Mouse (Mus musculus) small intestine, adult 10 weeks (tissue): ENCODE results near the gene Cep41. TPM values are rescaled to one million over a fixed set of nuclear protein-coding genes. Genes with fewer than 3 reads are reported as not detected.

Experiments
- polyA plus RNA-seq: library from polyadenylated mRNA; stranded (reverse); fragments of 350-450 nt; fragmentation: Illumina TruSeq; extraction: RNeasy Lipid Tissue Mini Kit (QIAGEN cat#74804); gene quantifications from one replicate; pipeline ENCODE4 v1.2.3, GENCODE M21; 2014; ENCODE audit warnings: low replicate concordance

Gene Cep41
- 5.6 TPM for polyA plus RNA-seq

DNA sequence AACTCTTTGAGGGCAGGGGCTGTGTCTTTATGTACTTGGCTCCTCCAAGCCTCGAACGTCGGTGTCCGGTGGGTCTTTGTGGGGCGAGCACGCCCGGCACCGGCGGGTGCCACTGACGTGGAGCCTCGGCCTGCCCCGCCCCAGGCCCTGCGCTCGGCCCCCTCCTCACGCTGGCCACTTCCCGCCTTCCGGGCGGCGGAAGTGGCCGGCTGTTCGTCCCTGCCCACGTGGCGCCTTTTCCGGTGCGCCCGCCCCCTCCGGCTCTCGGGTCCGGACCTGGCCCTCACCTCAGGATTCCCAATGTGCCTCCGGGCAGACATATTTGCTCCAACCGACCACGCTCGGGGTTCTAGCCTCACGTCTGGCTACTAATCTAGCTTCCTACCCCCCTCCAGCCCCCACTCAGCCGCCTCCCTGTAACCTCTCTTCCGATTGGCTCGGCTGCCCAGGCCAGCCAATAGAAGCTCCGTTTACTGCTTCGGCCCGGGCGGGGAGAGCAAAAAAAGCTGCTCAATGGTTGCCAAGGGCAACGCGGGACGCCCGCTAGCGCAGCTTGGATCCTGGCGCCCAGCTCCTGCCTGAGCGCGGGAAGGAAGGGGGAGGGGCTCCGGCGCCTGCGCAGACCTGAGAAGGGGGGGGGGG is at the start of gene Cep41:
Cep41 (minus strand) TSS at position 400 of the 642 bp plus-strand sequence.

DNA sequence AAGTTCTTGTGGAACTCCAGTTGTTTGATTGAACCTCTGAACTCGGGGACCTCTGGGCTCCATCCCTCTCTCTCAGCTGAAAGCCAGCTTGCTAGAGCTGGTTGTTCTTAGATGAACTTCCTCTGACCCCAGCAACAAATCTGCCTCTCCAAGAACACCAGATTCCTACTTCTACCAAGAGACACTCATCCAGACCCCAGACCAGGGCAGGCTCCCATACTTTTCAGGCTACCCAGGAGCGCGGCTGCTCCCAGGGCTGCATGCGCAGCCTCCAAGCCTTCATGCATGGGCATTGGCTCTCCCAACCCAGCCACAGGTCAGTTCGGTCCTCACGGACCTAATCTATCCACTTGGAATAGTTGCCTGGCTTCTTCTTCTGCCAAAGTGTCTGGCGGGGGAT is 29.8 kb upstream of the Cep41 start, which contains the start of gene Mest:
Mest (plus strand) TSS at position 217 of the 400 bp plus-strand sequence.

DNA sequence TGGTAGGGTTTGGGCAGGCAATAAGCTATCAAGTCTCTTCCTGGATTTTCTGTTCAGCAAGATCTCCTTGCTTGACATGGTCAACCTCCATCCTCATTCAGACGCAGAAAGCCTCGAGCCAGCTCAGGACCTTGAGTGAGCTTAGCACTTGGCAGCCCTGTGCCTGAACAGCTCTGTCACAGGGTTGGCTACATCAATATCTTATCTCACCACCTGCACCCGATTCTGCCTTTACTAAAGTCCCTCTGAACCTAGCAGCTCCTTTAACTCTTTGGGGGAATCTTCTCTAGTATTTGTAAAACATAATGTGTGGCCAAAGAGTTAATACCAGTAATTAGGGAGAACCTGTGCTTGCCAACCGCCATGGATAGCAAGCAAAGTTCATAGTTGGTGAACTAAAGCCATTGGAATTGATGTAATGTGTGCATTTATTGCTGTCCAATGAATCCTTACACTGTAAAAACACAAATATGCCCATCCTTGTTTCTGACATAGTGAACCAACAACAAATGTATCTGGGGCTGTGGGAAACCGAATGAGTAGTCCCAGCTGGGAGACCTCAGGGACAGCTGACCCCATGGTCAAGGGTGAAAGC is 54.8 kb downstream of the Cep41 start, which contains the start of gene Cpa1:
Cpa1 (plus strand) TSS at position 545 of the 595 bp plus-strand sequence.

DNA sequence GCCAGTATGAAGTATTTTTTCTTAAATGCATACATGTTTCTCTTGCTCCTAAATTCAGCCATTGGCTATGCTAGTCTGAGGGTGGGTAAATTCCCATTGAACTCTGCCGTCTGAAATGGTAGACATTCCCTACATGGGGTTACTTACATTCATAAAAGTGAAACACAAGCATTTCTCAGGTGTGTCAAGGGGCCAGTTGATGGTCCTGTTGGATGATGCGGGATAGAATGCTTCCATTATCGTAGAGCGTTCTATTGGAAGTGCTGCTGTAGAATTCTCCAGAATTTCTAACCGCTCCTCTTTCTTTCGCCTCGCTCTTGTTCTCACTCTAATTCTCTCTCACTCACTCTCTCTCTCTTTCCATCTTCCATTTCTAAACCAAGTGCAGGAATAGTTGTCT is 82.8 kb downstream of the Cep41 start, which contains the start of gene Cpa5:
Cpa5 (plus strand) TSS at position 301 of the 400 bp plus-strand sequence.

Other genes starting within 250 kb of the Cep41 start
- 25.6 TPM for gene Tmem209, start 184.0 kb downstream of the Cep41 start, polyA plus RNA-seq
- gene Ssmem1, start 183.9 kb downstream of the Cep41 start, polyA plus RNA-seq = not detected
- gene Cpa2, start 152.2 kb downstream of the Cep41 start, polyA plus RNA-seq = 141 TPM
- not detected for gene Cpa4, start 125.4 kb downstream of the Cep41 start, polyA plus RNA-seq
- gene Cpa5, start 82.7 kb downstream of the Cep41 start, polyA plus RNA-seq = not detected
- gene Cpa1, start 54.5 kb downstream of the Cep41 start, polyA plus RNA-seq = 56.2 TPM
- 1.9 TPM for gene Mest, start 29.8 kb upstream of the Cep41 start, polyA plus RNA-seq
- gene Copg2, start 203.0 kb upstream of the Cep41 start, polyA plus RNA-seq = 32.8 TPM
- gene Tsga13, start 221.8 kb upstream of the Cep41 start, polyA plus RNA-seq = not detected